Mouse (Mus musculus) cerebellum, adult 2 months (tissue): ENCODE data around the gene Rmnd5a.

Source experiments
- CTCF ChIP-seq: fragments of 200-500 bp; IDR thresholded peaks from 2 replicates; pipeline ENCODE4 v1.5.1; 2011; ENCODE audit warnings: low read depth, mild to moderate bottlenecking, control low read depth, low read length, moderate library complexity, borderline replicate concordance; ENCODE audit not compliant: insufficient read depth
- POLR2A ChIP-seq: fragments of 200-500 bp; IDR thresholded peaks from 2 replicates; pipeline ENCODE4 v1.6.1; 2011; ENCODE audit warnings: low read length, control low read depth, borderline replicate concordance; ENCODE audit not compliant: insufficient read depth

- TF ChIP-seq POLR2A (no peak), CTCF (no peak)
Measured at GRCm38 (mm10) chr6:71360751-71361150, 79.7 kb downstream of the Rmnd5a start.
